Mouse (Mus musculus) E14TG2a.4 (cell line): ENCODE results near the gene Eid3.

Source experiments
- CTCF ChIP-seq: conservative IDR thresholded peaks from 2 replicates; pipeline ENCODE4 v1.5.1; 2014; ENCODE audit warnings: low read length
- NANOG ChIP-seq: IDR thresholded peaks from 2 replicates; pipeline ENCODE4 v1.6.1; 2014; ENCODE audit warnings: borderline replicate concordance, low read length, mixed read lengths
- POU5F1 ChIP-seq: IDR thresholded peaks from 2 replicates; pipeline ENCODE4 v1.6.1; 2014; ENCODE audit warnings: low read length, borderline replicate concordance

- TF ChIP-seq CTCF (no peak), POU5F1 (no peak), NANOG (no peak)
Measured at GRCm38 (mm10) chr10:82866832-82867231, 406 bp downstream of the Eid3 start.
